Mouse (Mus musculus) MEL (cell line): ENCODE measurements around the gene Odf4. TPM values are rescaled to one million over a fixed set of nuclear protein-coding genes. Genes with fewer than 3 reads are reported as not detected.

Source experiments
- DNase-seq: peaks from one replicate; pipeline ENCODE4 v3.0.0; 2011; ENCODE audit warnings: low read depth, low spot score
- H3K27ac ChIP-seq: 2 replicates; pipeline ENCODE4 v1.5.1; 2012; ENCODE audit warnings: low read depth, mild to moderate bottlenecking, control low read depth, low read length, moderate library complexity; ENCODE audit not compliant: control insufficient read depth
- H3K27me3 ChIP-seq, 2 experiments: fragments of 150-350 bp in 1 of 2; sonication (generic) in 1 of 2; 2 replicates each; pipeline ENCODE4 v1.6.1; 2012; ENCODE audit warnings: low read length in 2 of 2, mild to moderate bottlenecking in 2 of 2, improper control_type of control experiment in 1 of 2, moderate library complexity in 1 of 2; ENCODE audit not compliant: insufficient read depth in 2 of 2, control insufficient read depth in 1 of 2
- H3K36me3 ChIP-seq, 2 experiments: 2 replicates each; pipeline ENCODE4 v1.6.1; 2012 to 2014; ENCODE audit warnings: low read length in 2 of 2, improper control_type of control experiment in 1 of 2, inconsistent platforms in 1 of 2, mild to moderate bottlenecking in 1 of 2; ENCODE audit not compliant: insufficient read depth in 2 of 2, control insufficient read depth in 1 of 2
- H3K4me1 ChIP-seq, 2 experiments: fragments of 150-350 bp in 1 of 2; sonication (generic) in 1 of 2; 2 replicates each; pipeline ENCODE4 v1.6.1; 2012; ENCODE audit warnings: low read length in 2 of 2, improper control_type of control experiment in 1 of 2, mild to moderate bottlenecking in 1 of 2; ENCODE audit not compliant: insufficient read depth in 2 of 2, control insufficient read depth in 1 of 2
- H3K4me3 ChIP-seq, 2 experiments: fragments of 150-350 bp in 1 of 2; sonication (generic) in 1 of 2; 2 replicates each; pipeline ENCODE4 v1.5.1; 2012; ENCODE audit warnings: low read depth in 2 of 2, low read length in 2 of 2, mild to moderate bottlenecking in 2 of 2, moderate library complexity in 2 of 2, control low read depth in 1 of 2, improper control_type of control experiment in 1 of 2; ENCODE audit not compliant: control insufficient read depth in 1 of 2, insufficient read depth in 1 of 2
- H3K79me2 ChIP-seq: 2 replicates; pipeline ENCODE4 v1.6.1; 2012; ENCODE audit warnings: mild to moderate bottlenecking, low read length, moderate library complexity; ENCODE audit not compliant: control insufficient read depth, poor library complexity, insufficient read depth
- H3K9ac ChIP-seq: 2 replicates; pipeline ENCODE4 v1.6.1; 2012; ENCODE audit warnings: low read depth, mild to moderate bottlenecking, control low read depth, low read length, moderate library complexity; ENCODE audit not compliant: control insufficient read depth, poor library complexity, severe bottlenecking
- H3K9me3 ChIP-seq: fragments of 150-350 bp; sonication (generic); replicated peaks from 2 replicates; pipeline ENCODE4 v1.6.1; 2012; ENCODE audit warnings: mild to moderate bottlenecking, low read length, improper control_type of control experiment, moderate library complexity; ENCODE audit not compliant: insufficient read depth
- CHD2 ChIP-seq: IDR thresholded peaks from 2 replicates; pipeline ENCODE4 v1.6.1; 2011; ENCODE audit warnings: low read length, improper control_type of control experiment
- E2F4 ChIP-seq: IDR thresholded peaks from 2 replicates; pipeline ENCODE4 v1.6.1; 2011; ENCODE audit warnings: low read depth, low read length, improper control_type of control experiment, borderline replicate concordance
- ELF1 ChIP-seq: IDR thresholded peaks from 2 replicates; pipeline ENCODE4 v1.6.1; 2014; ENCODE audit warnings: low read depth, mild to moderate bottlenecking, inconsistent platforms, low read length, improper control_type of control experiment, moderate library complexity
- EP300 ChIP-seq, 2 experiments: IDR thresholded peaks; 2 replicates each; pipeline ENCODE4 v1.6.1; 2011; ENCODE audit warnings: improper control_type of control experiment in 2 of 2, low read length in 2 of 2, low read depth in 1 of 2, mild to moderate bottlenecking in 1 of 2
- GATA1 ChIP-seq: IDR thresholded peaks from 2 replicates; pipeline ENCODE4 v1.6.1; 2011; ENCODE audit warnings: low read depth, low read length, improper control_type of control experiment
- MAFK ChIP-seq: IDR thresholded peaks from 2 replicates; pipeline ENCODE4 v1.6.1; 2011; ENCODE audit warnings: low read depth, mild to moderate bottlenecking, low read length, improper control_type of control experiment, borderline replicate concordance
- NELFE ChIP-seq: IDR thresholded peaks from 2 replicates; pipeline ENCODE4 v1.6.1; 2011; ENCODE audit warnings: low read depth, low read length, improper control_type of control experiment
- POLR2A ChIP-seq, 2 experiments: IDR thresholded peaks; 2 replicates each; pipeline ENCODE4 v1.6.1; 2011 to 2012; ENCODE audit warnings: low read length in 2 of 2, mild to moderate bottlenecking in 2 of 2, control low read depth in 1 of 2, improper control_type of control experiment in 1 of 2, low read depth in 1 of 2, moderate library complexity in 1 of 2; ENCODE audit not compliant: control insufficient read depth in 1 of 2, insufficient read depth in 1 of 2, poor library complexity in 1 of 2
- POLR2AphosphoS2 ChIP-seq: IDR thresholded peaks from 2 replicates; pipeline ENCODE4 v1.6.1; 2011; ENCODE audit warnings: low read length, improper control_type of control experiment
- POLR2AphosphoS5 ChIP-seq: IDR thresholded peaks from 2 replicates; pipeline ENCODE4 v1.6.1; 2012; ENCODE audit warnings: low read depth, borderline replicate concordance, mild to moderate bottlenecking, inconsistent platforms, low read length, moderate library complexity, mixed read lengths
- SMC3 ChIP-seq: IDR thresholded peaks from 2 replicates; pipeline ENCODE4 v1.6.1; 2011; ENCODE audit warnings: low read depth, low read length, improper control_type of control experiment
- ZC3H11A ChIP-seq: IDR thresholded peaks from 2 replicates; pipeline ENCODE4 v1.6.1; 2012; ENCODE audit warnings: low read depth, mild to moderate bottlenecking, inconsistent platforms, low read length, improper control_type of control experiment
- ZKSCAN1 ChIP-seq: IDR thresholded peaks from 2 replicates; pipeline ENCODE4 v1.6.1; 2012; ENCODE audit warnings: low read depth, mild to moderate bottlenecking, inconsistent platforms, low read length, improper control_type of control experiment, moderate library complexity
- ZMIZ1 ChIP-seq: IDR thresholded peaks from 2 replicates; pipeline ENCODE4 v1.6.1; 2012; ENCODE audit warnings: low read depth, mild to moderate bottlenecking, inconsistent platforms, low read length, improper control_type of control experiment, moderate library complexity
- polyA plus RNA-seq, 2 experiments: library from polyadenylated mRNA; stranded (reverse) in 1 of 2; unstranded in 1 of 2; fragments of >175 nt in 1 of 2; fragments of >200 nt in 1 of 2; gene quantifications; 2 replicates each; pipeline versions ENCODE4 v1.2.1 to v1.2.4; 2012; ENCODE audit warnings: low replicate concordance in 2 of 2, low read depth in 1 of 2; ENCODE audit not compliant: insufficient read length in 2 of 2, insufficient read depth in 1 of 2, missing spikeins in 1 of 2
- total RNA-seq: library from RNA; depleted of rRNA; stranded (reverse); fragments of 300-350 nt; gene quantifications from 2 replicates; pipeline ENCODE4 v1.2.3, GENCODE M21; 2012

Odf4 gene
- total and polyA plus RNA-seq, 3 experiments: not detected

- DNase-seq: no peak
- peak in 1 of 2 experiments; percentile 12; a peak in 1 of 4 replicates for TF ChIP-seq POLR2A (IDR thresholded peaks at IDR 0.05; ENCODE audit: control insufficient read depth in 1 of 2, insufficient read depth in 1 of 2, low read depth in 1 of 2, low read length in 2 of 2, poor library complexity in 1 of 2)
- TF ChIP-seq MAFK: no peak
- peak; percentile 43; the same call in 1 of the 2 replicates for TF ChIP-seq ELF1
- 0 out of 2 replicates have a peak, but pooled peaks have one; percentile 55 for TF ChIP-seq POLR2AphosphoS5
- Histone ChIP-seq H3K27ac (peak overlapping the region; percentile 3; the same call in 1 of the 2 replicates), H3K9me3 (no peaks in the 10 kb centered on the region), H3K36me3 (peaks cover 25 to 28% of the 10 kb centered on the region in 2 experiments), H3K27me3 (no peaks in the 10 kb centered on the region), H3K79me2 (peaks cover 22% of the 10 kb centered on the region), H3K4me3 (no peak overlapping the region), H3K4me1 (peaks cover 0 to 27% of the 10 kb centered on the region in 2 experiments; a peak in 2 of 4 replicates), H3K9ac (no peak overlapping the region)
Observed at GRCm38 (mm10) chr11:68906461-68906790, 20.5 kb downstream of the Odf4 start.

GRCm38 (mm10) chr11:68905665-68906460 is 21.0 kb downstream of the Odf4 start:
- H3K9ac ChIP-seq: no peak overlapping the region
- TF ChIP-seq GATA1: peak; percentile 18; the same call in 1 of the 2 replicates
- no peak for TF ChIP-seq EP300 (IDR thresholded peaks at IDR 0.05; ENCODE audit: low read depth in 1 of 2, low read length in 2 of 2)
- peak; percentile 46; the same call in 1 of the 2 replicates for TF ChIP-seq CHD2
- no peak for TF ChIP-seq ZKSCAN1
- TF ChIP-seq POLR2A (IDR thresholded peaks at IDR 0.05; ENCODE audit: control insufficient read depth in 1 of 2, insufficient read depth in 1 of 2, low read depth in 1 of 2, low read length in 2 of 2, poor library complexity in 1 of 2): peak; percentile 14 to 40; a peak in 3 of 4 replicates
- peak; percentile 34; the same call in 1 of the 2 replicates for TF ChIP-seq SMC3
- peak; percentile 51 for TF ChIP-seq NELFE
- TF ChIP-seq ZC3H11A: no peak
- peak; percentile 92 for TF ChIP-seq POLR2AphosphoS2
- peak; percentile 96 for TF ChIP-seq ZMIZ1
- TF ChIP-seq E2F4: no peak
- H3K27ac ChIP-seq: peak overlapping the region; percentile 3
- H3K4me3 ChIP-seq: no peak overlapping the region
- H3K9me3 ChIP-seq: no peaks in the 10 kb centered on the region
- peak; percentile 75 for DNase-seq
- peaks cover 25 to 28% of the 10 kb centered on the region in 2 experiments for H3K36me3 ChIP-seq
- no peaks in the 10 kb centered on the region for H3K27me3 ChIP-seq
- H3K79me2 ChIP-seq: peaks cover 22% of the 10 kb centered on the region
- peaks cover 0 to 28% of the 10 kb centered on the region in 2 experiments; a peak in 2 of 4 replicates for H3K4me1 ChIP-seq
